Mouse (Mus musculus) ovary, postnatal 10 days (tissue): ENCODE measurements around the gene Wbp11.
"Not testable (repeated sequence)": the region's sequence is repeated elsewhere in the genome, so short reads cannot be mapped to it uniquely, and the experiment has no call there.

Experiments
- DNase-seq: peaks from one replicate; pipeline ENCODE4 v3.0.0; 2022; ENCODE audit warnings: low spot score

The Wbp11 gene

DNA sequence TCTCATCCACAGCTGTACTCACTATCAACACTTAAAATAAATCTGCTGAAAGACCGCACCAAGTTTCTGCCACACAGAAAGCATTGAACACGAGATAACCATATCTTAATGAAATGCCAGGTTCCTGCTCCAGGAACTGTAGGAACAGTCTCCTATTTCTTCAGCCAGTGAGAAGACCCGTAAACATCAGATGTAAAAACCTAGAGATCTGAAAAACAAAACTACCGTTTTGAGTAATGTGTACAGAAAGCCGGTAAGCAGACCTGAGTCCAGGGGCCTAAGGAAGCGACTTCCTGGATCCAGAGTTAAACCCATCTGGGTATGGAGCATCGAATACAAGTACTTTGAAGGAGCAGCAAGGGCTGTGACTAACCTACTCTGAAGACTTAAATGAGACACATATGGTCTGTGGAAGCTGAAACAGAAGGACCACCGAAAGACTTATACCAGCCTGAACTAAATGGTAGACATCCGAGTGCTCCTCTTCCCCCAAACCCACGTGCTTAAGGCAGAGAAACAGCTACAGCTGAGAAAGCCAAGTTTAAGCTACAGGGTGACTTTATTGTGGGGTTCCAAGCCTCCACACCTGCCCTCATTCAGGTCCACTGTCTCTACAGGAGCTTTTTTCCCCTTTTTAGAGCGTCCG, 24.8 kb downstream of the Wbp11 start:
- no peak for DNase-seq

DNA sequence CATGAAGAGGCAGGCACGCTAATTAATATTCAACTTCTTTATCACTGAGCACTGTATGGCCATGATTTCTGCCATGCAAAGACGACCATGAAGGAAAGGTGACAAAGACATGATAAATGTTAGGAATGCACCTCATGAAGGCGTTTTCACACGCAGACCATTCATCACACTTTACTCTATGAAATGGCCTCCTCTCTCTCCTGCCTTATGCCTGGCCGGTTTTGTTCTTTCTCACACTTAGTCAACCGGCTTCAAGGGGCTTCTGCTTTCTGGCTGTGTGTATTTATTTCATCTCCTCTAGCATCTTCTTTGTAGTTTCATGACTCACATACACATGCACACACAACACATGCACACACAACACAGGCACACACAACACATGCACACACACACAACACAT, 26.8 kb downstream of the Wbp11 start:
- no peak for DNase-seq

GRCm38 (mm10) chr6:136800710-136801109, 27.3 kb downstream of the Wbp11 start:
- DNase-seq = no peak

DNA sequence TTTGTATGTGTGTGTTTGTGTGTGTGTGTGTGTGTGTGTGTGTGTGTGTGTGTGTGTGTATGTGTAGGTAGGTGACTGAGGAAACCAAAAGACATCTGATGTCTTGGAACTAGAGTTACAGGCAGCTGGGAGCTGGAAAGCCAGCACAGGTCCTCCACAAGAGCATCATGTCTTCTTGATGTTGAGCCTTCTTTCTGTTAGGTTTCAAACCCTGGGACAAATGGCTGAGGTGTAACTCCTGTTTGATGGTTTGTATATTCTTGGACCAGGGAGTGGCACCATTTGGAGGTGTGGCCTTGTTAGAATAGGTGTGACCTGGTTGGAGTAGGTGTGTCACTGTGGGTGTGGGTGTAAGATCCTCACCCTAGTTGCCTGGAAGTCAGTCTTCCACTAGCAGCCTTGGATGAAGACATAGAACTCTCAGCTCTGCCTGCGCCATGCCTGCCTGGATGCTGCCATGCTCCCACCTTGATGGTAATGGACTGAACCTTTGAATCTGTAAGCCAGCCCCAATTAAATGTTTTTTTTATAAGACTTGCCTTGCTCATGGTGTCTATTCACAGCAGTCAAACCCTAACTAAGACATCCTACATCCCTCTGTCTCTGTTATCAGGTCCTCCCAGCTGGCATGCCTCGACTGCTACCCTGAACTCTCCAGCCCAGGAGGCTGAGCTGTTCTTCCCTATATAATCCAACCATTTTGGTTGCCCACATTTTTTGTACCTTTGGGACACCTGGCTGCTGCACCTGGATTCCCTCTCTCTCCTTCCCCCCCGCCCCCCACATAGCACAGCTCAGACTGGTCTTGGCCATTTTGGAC, 29.9 kb downstream of the Wbp11 start:
- not testable (repeated sequence) for DNase-seq

DNA sequence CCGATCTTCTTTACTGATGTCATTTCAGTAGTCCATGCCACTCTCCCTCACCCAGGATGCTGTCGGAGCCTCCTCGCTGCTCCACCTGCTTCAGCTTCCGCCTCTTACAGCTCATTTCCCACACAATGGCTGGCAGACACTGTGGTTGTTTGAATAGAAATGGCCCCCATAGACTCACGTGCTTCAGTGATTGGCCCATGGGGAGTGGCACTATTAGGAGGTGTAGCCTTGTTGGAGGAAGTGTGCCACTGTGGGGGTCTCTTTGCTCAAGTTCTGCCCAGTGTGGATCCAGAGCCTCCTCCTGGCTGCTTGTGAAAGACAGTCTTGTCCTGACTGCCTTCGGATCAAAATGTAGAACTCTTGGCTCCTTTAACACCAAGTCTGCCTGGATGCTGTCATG, 32.2 kb downstream of the Wbp11 start:
- no peak for DNase-seq

- no peak for DNase-seq
These were observed 32.9 kb downstream of the Wbp11 start for GRCm38 (mm10) chr6:136795110-136795509.

- DNase-seq = no peak
These were observed 34.1 kb downstream of the Wbp11 start for GRCm38 (mm10) chr6:136793831-136794525.

DNA sequence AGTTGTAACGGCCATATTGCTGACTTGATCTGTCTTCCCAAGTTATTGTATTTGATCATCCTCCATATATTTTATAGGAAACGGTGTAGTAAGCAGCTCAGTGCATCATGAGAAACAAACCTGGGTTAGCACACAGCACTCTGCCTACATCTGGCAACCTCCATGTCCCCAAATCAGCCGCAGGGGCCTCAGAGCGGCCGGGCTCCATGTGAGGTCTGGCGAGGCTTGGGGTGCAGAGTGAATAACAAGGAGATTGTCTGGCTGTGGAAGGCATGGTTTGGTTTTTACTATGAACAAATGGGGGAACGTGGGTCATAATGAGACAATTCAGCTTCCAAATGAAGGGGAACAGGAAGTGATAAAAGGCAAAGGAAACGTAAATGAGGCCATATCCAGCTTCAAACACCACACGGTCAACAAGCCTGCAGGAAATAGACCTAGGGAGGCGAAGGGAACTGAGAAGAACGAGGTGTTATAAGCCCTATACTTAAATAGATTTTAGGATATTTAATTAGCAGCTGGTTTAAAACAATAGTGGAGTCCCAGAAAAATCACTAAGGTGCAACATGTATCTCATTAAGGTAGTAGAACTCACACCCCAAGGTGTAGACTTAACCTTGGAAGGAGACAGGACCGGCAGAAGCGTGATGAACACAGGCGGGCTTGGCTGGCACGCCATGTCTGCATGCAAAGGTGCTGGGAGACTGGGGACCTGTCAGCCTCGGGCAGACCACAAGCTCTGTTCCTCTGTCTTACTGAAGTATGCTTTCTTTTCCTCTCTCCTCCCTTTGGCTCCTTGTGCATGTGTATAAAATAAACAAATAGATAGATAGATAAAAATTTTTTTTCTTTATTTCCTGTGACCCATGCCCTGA, 34.9 kb downstream of the Wbp11 start:
- DNase-seq = no peak

DNA sequence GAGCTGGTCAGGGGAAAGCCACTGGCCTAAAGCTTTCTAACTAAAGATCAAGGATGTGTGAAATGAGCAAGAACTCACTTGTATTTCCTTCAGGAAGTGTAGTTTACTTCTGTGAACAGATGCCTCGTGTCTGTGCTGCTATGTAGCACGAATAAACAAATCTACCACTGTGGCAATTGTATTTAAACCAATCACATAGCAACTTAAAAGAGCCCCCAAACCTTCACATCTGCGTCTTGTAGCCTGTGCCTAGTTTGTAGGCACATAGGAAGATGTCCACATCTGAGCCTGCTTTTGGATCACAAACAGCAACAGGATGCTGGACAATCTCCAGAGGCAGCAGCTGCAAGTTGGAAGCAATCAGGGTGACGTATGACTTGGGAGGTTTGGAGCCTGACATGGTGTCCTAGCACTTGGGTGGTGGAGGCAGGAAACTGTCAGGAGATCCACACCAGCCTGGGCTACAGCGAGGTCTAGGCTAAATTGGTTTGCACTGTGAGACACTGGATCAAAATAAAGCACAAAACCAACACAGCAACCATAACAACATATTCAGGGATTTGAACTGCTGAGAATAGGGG, 38.6 kb downstream of the Wbp11 start:
- no peak for DNase-seq

GRCm38 (mm10) chr6:136782761-136783160, 45.3 kb downstream of the Wbp11 start:
- no peak for DNase-seq

DNA sequence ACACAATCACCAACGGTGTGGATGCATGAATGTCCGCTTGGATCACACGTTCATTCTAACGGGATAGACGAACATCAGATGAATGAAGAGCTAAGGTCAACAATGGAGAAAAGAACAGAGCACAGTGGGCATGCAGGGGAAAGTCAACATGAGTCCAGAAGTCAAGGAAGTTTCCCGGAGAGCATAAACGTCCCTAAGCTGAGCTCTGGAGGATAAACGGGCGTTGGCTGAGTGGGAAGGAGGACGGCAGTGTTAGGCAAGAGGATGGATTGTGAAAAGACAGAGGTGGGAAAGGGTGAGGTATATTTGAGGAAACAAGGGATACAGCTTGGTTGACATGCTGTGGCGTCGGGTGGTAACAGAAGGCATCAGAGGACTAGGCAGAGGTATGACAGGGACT, 45.9 kb downstream of the Wbp11 start:
- DNase-seq = no peak

- DNase-seq = no peak
These were observed 46.6 kb downstream of the Wbp11 start, which contains the start of gene Gucy2c for GRCm38 (mm10) chr6:136781377-136781986. TSS of gene Gucy2c (minus strand) at chr6:136781765.

GRCm38 (mm10) chr6:136776392-136776791, 51.6 kb downstream of the Wbp11 start:
- DNase-seq = no peak

DNA sequence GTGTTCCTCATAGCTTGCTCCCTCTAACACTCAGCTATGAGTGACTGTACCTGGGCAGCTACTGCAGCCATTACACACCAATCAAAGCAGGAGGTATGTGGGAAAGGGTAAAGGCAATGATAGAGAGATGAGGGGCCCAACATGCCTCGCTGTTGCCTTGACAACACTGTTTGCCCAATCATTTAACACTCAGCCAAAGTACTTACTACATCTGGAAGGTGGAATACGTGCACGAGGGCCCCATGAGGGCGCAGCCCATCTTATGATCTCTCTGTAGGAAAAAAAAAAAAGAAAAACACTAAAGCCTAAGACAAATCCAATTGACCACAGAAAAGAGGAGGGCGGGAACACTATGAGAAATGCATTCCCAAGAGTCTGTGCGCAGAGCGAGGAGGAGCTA, 58.2 kb downstream of the Wbp11 start:
- no peak for DNase-seq

DNA sequence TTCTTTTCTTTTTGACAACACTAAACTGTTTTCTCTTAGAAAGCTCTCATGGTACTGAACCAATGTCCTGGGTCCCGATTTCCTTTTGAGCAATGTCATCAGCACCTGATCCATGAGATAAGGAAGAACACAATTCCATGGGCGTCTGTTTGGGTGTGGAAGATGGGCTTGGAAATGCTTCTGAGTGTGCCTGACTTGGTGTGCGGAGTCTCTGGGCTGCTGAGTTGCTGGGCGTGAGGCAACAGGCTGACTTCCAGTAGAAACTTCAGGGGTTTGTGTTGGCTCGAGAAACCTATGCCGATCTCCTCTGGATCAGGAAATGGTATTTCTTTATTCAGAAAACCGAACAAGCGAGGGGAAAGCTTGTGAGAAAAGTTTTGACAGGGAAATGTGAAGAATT, 58.9 kb downstream of the Wbp11 start:
- DNase-seq = no peak

DNA sequence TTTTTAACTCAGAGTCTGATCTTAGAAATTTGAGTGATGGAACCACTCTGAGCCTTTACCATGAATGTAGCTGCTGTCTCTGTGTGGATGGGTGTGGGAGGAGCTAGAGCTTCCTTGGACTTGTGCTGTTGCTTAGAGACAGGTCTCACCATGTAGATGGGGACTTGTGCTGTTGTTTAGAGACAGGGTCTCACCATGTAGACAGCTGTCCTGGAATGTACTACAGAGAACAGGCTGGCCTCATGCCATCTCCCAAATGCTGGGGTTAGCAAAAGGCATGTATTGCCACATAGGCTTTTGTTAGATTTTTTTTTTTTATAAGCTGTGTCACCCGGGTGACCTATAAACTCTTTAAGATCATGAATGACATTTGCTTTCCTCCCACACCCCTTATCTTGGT, 64.1 kb downstream of the Wbp11 start:
- no peak for DNase-seq
